Mouse (Mus musculus): Measurements from ENCODE around the gene Arl6ip1.

GRCm38 (mm10) chr7:118111128-118111527 lies 18.3 kb downstream of the Arl6ip1 start:
- TF ChIP-seq CTCF (conservative IDR thresholded peaks at IDR 0.05; ENCODE audit: insufficient read depth, insufficient read length, low read depth, low read length) (no peak), POLR2A (IDR thresholded peaks at IDR 0.05; ENCODE audit: low read depth, low read length) (no peak)

Data from kidney, adult 2 months (tissue).